In genomic region chr5:65106876-65107772, GRCm38 (mm10) we compare ENCODE assay signal across 8 mouse cellular contexts. TPM values are rescaled to one million over a fixed set of nuclear protein-coding genes. Genes with fewer than 3 reads are reported as not detected.
A peak's percentile ranks its signal among the peaks of the same experiment; 100 is the strongest.
DNase-seq lines count a peak whose midpoint lies in the region; ATAC-seq lines count a peak whose summit lies in the region.

TSS of gene Klhl5 (plus strand) at chr5:65107539.

- peak within 1 kb of the TSS; percentile 76 for H3K27ac ChIP-seq in hindbrain, embryonic 15.5 days (replicated peaks)

- H3K36me3 ChIP-seq in hindbrain, embryonic 15.5 days: no peaks in the 10 kb centered on the region

- no peaks in the 10 kb centered on the region for H3K27me3 ChIP-seq in hindbrain, embryonic 15.5 days

- H3K4me1 ChIP-seq in hindbrain, embryonic 15.5 days (replicated peaks): peaks cover 11% of the 10 kb centered on the region; the same call in 1 of the 2 replicates

- DNase-seq in T-cell, adult 2 months (ENCODE audit: low spot score): peak; percentile 63
- DNase-seq in cerebellum, postnatal 36 days: peak; percentile 67 to 79
- peak; percentile 88 for DNase-seq in gastrocnemius, adult 18-20 months (ENCODE audit: low spot score)
- DNase-seq in left cerebral cortex, adult 11 months (ENCODE audit: low spot score): peak; percentile 64
- peak; percentile 89 for DNase-seq in lung, postnatal 36 days
- DNase-seq in retina, postnatal 1 day: peak; percentile 92
- peak; percentile 95 for DNase-seq in thymus, postnatal 4 days

- 4% methylated on average over 52 of the region's 56 CpGs for WGBS in hindbrain, embryonic 15.5 days

- peak within 1 kb of the TSS; percentile 77 for H3K9ac ChIP-seq in hindbrain, embryonic 15.5 days

- peak within 1 kb of the TSS; percentile 82 for H3K4me2 ChIP-seq in hindbrain, embryonic 15.5 days

- H3K4me3 ChIP-seq in hindbrain, embryonic 15.5 days: peak within 1 kb of the TSS; percentile 86

- no peaks in the 10 kb centered on the region for H3K9me3 ChIP-seq in hindbrain, embryonic 15.5 days

- peak; percentile 94 for ATAC-seq in hindbrain, embryonic 15.5 days (ENCODE audit: low FRiP score, low read depth)

RNA-seq across cellular contexts. Expression of gene Klhl5, which starts in this region (rescaled TPM):
- total RNA-seq in gastrocnemius, adult 18-20 months (2021): 1 to 10 TPM; 3.6 to 5.2 TPM
- 45.8 and 47.3 TPM in 2 replicates for polyA plus RNA-seq in hindbrain, embryonic 15.5 days (2015; fragmentation: Nextera tagmentation; extraction: Ambion mirVana)

Comparison
In these comparisons a context has a peak if more than half of its experiments do, and no peak if none do; other contexts are left out.
1. Peak in every context shown above with its lines: DNase-seq, ATAC-seq, H3K4me3 ChIP-seq and H3K27ac ChIP-seq.